Mouse (Mus musculus): Measurements from ENCODE around the gene Vrk1.

GRCm38 (mm10) chr12:105974107-105974506 lies 35.9 kb upstream of the Vrk1 start:
- no peak for TF ChIP-seq POLR2A (IDR thresholded peaks at IDR 0.05; ENCODE audit: borderline replicate concordance, control insufficient read depth, low read depth, low read length)
- no peak for TF ChIP-seq CTCF (IDR thresholded peaks at IDR 0.05; ENCODE audit: control insufficient read depth, insufficient read depth, low read length)

Data from bone marrow, adult 2 months (tissue).